Mouse (Mus musculus): ENCODE data around the gene Eepd1.

Gene Eepd1

DNA sequence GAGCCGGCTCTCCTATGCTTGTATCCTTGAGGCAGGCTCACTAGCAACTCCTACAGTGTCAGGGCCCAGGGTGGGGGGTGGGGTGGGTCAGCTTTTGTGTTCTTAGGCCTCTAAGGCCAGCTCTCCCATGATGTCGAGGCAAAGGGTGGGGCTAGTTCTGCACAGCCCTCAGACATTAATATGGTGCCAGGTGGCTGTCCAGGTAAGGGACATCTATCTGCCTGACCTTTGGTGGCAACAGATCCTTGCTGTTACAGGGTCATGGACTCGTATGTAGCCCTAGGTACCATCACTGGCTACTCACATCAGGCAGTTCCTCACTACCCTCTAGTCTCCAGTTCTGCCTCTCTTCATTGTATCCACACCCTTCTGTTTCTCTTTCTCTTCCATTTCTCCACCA, 87.4 kb downstream of the Eepd1 start:
- ATAC-seq (ENCODE audit: insufficient number of reproducible peaks, low FRiP score, low TSS enrichment), result no peak

DNA sequence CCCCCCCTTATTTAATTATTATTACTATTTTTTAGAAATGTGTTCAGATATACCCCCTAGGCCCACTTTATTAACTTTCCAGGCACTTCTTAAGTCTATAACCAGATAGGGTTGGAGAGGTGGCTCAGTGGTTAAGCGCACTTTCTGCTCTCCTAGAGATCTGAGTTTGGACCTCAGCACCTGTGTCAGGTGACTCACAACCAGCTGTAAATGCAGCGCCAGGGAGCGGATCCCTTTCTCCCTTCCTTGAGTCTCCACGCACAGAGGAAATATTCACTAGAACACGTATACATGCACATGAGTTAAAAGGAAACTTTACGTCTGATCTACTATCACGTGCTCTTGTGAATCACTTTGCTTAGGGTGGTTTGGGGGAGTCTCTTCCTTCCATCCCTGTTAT, 88.7 kb downstream of the Eepd1 start:
- ATAC-seq (ENCODE audit: insufficient number of reproducible peaks, low FRiP score, low TSS enrichment), result no peak

DNA sequence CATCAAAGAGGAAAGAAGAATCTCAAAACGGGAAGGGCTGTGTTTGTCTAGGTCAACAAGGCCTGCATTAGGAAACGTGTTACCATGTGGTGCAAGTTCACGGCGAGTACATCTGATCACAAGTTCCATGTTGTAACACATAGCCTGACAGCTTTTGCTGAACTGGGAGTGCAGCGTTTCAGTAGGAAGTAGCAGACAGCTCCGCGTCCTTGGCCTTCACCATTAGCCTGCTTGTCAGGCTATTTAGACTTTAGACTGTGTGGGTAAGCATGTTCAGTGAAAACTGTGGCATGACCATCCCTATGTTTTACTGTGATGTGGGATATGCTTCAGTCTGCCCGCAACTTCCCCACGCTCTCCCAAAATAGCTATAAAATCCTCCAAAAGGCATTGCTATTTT, 89.1 kb downstream of the Eepd1 start:
- ATAC-seq (ENCODE audit: insufficient number of reproducible peaks, low FRiP score, low TSS enrichment), result no peak

DNA sequence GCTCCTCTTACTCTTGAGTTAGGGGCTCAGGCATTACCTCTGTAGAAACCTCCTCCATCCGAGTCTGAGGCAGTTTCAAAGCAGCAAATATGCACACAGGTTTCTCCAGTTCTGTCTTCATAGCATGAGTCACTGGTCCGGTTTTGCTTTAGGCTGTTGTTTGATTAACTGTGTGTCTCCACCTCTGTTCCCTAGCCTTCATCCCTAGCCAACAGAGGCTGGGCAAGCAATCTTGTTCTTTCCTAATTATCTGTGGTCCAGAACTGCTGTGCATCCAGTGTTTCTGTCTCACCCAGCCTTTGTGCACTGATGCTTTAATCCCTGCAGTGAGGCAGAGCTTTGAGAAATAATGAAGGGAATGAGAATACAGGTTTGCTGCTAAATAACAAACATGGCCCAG, 90.0 kb downstream of the Eepd1 start:
- ATAC-seq (ENCODE audit: insufficient number of reproducible peaks, low FRiP score, low TSS enrichment), result no peak

DNA sequence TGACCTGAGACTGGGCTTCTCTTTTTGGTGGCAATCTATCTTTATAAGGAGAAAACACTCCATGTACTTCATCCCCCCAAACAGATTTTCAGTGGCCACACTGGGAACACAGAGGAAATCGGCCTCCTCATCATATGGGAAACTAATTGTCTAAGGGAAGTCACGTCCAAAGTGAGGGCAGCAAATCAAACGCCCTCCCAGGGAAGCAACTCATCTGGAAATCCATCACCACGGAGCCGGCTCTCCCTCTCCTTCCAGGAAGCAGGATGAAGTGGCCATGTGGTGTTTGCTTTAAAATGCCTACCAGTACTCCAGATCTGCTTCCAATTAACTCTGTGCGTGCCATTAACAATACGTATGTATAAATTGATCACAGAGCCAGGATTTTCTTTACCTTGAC, 92.4 kb downstream of the Eepd1 start:
- ATAC-seq (ENCODE audit: insufficient number of reproducible peaks, low FRiP score, low TSS enrichment), result no peak

DNA sequence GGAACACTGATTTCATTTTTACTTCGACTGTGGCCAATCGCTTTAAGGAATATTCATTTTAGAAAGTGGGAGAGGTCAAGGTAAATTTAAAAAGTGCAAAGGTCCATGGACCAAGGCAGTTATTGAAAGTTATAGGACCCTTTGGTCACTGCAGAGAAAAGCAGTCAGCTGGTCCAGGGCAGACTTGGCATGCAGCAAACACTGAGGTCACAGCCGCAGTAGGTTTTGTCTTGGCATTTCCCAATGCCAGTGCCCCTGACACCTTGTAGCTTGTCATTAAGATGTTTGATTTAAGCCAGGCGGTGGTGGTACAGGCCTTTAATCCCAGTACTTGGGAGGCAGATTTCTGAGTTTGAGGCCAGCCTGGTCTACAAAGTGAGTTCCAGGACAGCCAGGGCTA, 92.8 kb downstream of the Eepd1 start:
- ATAC-seq (ENCODE audit: insufficient number of reproducible peaks, low FRiP score, low TSS enrichment), result no peak

DNA sequence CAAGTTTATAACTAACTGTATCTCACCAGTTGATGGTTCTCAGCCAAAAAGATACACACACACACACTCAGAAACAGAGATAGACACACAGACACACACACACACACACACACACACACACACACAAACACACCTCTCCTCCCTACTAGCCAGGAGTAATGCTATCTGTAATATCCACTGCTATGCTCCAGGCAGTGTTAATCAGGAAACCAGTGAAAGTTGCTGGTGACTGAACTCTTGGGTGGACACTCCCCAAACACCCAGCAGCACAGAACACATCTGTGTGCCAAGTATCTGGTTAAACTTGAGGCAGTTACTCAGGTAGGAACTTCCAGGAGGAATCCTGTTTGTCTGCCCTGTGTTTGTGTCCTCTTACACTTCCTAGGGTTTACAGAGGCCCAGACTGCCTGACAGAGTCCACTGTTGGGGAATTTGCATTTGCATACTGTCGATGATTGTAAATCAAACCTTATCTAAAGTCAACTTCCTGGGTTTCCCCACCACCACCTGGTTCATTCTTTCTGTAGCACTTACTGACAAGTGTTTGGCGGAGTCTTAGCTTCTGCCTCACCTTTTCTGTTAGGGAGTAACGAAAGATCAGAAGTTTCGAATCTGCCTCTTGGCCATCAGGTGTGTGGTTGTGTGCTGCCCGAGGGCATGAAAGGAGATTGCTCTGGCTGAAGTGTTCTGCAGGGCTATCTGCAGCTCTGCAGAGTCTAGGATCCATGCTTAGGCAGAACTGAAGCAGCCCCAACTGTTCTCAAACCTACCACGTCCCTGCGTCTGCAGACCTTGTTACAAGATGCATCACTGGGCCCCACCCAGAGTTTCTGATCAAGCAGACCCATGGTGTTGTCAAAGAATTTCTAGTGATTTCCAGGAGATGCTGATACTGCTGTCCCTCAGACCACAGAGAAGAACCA, 97.6 kb downstream of the Eepd1 start:
- no peak for ATAC-seq (ENCODE audit: insufficient number of reproducible peaks, low FRiP score, low TSS enrichment)

DNA sequence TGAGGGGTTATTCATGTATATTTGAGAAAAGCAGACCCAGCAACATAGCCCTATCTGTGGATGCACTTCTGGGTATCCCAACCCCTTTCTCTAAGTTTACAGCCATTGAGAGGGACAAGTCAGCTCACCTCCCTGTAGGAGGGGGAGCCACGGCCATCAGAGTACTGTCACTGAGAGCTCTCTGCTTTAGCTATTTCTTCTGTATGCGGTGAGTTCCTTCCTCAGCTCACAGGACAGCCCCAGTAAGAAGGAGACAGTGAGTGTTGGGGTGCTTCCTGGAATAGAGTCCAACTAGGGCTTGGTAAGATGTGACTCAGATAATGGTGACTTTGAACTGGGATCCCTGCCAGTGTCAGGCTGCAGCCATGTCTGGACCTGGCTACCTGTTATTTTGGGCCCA, 102.3 kb downstream of the Eepd1 start:
- ATAC-seq (ENCODE audit: insufficient number of reproducible peaks, low FRiP score, low TSS enrichment), result no peak

DNA sequence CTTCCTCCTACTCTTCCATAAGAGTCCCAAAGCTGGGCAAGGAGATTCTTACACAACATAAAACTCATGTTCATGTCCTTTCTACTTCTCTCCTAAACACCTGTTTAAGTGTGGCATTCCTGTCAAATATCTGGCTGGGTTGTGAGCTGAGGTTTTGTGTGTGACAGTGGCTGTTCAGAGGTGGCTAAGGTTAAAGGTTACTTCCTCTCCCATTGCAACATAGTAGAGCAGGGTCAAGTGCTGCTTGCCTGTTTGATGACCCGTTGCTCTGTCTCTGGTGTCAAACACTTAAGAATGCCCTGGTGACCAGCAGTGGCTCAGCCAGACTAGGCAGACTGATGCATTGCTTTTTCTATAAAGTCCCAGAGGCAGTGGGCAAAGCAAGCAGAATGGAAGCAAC, 104.3 kb downstream of the Eepd1 start:
- no peak for ATAC-seq (ENCODE audit: insufficient number of reproducible peaks, low FRiP score, low TSS enrichment)

DNA sequence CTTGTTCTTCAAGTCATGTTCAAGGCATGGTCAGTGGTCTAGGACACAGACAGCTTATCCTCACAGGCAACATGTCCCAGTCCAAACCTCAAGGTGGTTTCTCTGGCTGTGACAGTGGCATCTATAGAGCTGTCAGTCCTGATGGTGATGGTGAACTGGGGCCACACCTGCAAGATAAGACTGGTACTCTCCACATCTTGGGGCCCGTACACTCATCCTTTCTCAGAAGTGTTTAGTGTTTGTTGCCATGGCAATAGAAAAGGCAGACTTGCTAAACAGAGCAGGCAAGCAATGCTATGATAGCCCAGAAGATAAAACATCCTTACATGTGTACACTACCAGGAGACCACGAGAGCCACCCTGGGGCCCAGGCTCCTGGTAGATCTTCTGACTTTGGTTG, 107.2 kb downstream of the Eepd1 start:
- ATAC-seq (ENCODE audit: insufficient number of reproducible peaks, low FRiP score, low TSS enrichment), result no peak

DNA sequence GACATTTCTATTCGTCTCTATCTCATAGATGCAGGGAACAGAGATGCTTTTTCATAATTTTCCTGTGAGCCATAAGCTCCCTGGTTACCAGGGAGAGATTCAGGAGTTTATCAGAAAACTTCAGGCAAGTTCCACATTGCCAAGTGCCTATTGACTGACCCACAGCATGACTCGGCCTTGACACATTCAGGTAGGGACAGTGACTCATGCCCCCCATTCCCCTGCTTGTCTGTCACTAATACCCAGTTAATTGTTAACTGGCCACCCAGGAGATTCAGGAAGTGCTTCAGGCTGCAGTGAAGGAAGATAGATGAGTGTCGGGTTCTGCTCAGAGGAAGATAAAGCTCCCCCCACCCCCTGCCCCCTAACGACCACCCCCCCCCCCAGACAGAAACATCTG, 109.4 kb downstream of the Eepd1 start:
- ATAC-seq (ENCODE audit: insufficient number of reproducible peaks, low FRiP score, low TSS enrichment), result no peak

DNA sequence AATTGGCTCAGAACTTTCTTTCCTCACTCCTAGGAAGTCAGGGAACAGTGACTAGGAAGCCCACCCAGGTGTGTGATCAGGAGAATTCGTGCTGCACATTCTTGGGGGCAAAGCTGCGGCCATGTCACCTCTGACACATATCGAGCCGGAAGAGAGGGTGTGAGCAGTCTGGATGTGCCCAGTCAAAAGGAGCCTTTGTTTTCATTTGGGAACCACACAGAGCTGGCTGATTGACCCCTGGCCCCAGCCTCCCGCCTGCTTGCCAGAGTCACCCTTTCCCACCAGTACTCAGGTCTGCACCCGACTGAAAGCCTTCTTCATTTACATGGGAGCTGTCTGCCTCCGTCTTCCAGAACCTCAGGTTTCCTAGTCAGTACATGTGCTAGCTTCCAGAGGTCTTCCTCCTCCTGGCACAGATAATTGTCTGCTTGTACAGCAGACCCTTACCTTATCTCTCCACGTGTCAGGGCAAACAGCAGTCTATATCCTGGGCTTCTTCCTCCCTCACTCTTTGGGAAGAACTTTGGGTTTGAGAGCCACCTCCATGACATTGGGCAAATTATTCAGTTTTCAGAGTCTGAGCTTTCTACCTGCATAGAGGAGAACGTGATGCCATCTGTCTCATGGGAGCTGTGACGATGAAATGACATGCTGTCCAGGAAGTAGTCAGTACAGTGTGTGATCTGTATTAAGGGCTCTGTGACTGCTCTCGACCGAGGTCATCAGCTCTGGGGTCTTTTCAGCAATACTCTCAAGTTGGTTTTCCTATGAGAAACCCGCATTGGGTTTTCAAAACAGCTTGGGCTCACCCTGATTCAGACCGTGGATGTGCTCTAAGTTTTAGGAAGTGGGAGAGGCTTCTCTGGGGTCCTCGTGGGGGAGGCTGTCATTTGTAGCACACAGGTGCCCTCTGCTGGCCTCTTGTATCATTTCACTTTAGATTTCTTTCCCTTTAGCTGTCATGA, 110.3 kb downstream of the Eepd1 start:
- ATAC-seq (ENCODE audit: insufficient number of reproducible peaks, low FRiP score, low TSS enrichment), result no peak

DNA sequence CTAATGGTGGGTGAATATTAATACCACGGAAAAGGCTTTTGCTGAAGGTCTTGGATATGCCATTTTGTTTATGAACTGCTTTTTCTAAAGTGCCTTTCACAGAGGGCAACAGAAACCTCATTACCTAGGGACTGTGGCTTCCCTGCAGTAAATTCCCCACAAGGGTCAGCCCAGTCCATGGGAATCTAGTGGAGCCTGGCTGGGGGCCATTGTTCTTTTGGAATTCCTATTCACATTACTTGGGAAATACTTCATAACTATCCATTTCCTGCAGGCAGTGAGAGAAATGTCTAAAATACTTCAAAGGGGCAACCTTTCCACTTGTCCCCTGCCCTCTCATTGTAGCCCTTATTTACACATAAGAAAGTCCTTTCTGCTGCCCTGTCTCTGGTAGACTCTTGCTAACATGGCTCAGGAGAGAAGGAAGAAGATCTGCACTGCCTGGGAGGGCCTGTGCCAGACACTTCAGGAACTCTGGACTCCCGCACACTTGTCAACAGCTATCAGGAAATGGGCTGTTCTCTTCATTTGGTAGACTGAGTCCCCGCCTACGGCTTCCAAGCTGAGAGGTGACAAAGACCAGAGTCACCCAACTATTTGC, 111.1 kb downstream of the Eepd1 start:
- no peak for ATAC-seq (ENCODE audit: insufficient number of reproducible peaks, low FRiP score, low TSS enrichment)

DNA sequence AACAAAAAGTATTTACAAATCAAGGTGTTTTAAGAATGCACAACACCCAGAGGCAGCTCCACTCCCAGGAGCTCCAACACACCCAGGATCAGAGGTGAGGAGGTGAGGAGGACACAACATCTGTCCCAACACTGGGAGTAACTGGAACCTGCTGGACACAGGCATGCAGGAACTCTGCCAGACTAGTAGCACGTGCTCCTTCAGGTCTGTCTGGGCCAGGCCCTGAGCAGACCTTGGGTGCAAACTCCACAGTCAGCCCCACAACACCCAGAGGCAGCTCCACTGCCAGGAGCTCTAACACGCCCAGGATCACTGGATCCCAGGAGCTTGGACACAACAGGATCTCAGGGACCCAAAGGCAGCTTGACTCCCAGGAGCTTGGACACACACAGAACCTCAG, 143.4 kb downstream of the Eepd1 start:
- ATAC-seq (ENCODE audit: insufficient number of reproducible peaks, low FRiP score, low TSS enrichment), result no peak

DNA sequence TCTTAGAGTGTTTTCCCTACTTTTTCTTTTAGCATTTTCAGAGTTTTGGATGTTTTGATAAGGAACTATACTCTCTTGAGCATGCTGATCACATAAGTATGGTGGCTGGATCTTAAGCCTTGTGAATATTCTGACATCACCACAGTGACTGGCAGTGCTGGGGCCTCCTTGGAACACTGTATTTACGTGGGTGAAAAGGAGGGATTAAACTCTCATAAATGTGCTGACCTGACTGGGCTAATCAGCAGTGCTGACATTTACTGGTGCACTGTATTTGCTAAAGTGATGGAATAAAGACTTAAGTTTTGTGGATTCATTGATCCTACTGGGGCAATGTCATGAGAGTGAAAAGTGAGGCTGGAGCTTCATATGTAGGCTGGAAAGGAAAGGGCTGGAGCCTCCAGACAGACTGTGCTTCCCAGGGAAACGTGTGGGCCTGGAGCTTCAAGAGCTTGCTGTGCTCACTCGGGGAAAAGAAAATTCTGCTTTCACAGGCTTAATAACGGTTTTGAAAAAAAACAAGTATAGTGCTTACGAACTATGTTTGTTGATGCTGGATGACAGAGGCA, 148.3 kb downstream of the Eepd1 start:
- ATAC-seq (ENCODE audit: insufficient number of reproducible peaks, low FRiP score, low TSS enrichment), result no peak

Data from cerebellum, adult (tissue).